Mouse (Mus musculus) brain, adult 2 months (tissue): ENCODE measurements around the gene Rundc3b.

ENCODE experiments used
- DNase-seq: peaks from one replicate; pipeline ENCODE4 v3.0.0; 2011; ENCODE audit warnings: low read depth, low spot score

Rundc3b gene

DNA sequence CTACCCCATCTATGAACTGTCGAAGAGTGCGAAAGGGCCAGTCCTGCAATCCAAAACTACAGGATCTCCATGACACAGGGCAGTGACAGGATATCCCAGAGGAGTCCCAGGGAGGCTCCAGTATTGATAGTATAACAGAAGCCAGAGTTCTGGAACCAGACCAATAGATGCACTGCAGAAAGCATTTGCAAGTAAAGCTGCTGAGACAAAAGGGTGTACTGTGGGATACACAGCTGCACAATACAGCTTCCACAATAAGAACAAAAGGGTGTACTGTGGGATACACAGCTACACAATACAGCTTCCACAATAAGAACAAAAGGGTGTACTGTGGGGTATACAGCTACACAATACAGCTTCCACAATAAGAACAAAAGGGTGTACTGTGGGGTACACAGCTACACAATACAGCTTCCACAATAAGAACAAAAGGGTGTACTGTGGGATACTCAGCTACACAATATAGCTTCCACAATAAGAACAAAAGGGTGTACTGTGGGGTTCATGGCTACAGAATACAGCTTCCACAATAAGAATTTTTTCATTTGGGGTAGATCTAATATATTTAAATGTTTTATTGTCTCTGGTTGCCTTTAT lies 134.0 kb downstream of the Rundc3b start:
- DNase-seq: peak; percentile 12

DNA sequence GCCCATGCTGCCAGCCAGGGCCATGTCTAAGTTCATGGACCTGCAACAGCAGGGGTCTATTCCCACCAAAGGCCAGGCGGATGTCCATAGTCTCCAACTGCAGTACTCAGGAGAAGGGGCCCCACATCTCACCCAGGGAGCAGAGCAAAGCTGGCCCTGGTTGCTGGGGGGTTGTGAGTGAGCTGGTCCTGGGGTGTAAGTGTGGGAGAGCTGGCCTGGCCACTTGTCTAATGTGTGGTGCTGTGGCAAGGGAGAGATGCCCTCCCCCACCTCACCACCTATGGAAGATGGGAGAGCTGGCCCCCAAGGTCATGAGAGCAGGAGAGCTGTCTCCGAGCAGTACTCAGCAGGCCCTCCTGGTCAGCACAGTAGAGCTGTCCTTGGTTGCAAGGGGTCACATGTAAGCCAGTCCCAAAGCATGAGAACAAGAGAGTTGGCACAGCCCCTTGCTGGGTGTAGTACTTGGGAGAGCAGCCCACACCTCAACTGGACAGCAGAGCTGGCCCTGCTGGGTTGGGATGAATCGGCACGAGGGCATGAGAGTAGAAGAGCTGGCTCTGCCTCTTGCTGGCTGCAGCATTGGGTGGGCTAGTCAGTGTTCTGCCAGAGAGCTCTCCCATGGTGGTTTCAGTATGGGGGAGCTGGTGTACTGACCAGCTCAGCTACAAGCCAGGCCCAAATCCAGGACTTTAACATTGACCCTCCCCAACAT lies 134.6 kb downstream of the Rundc3b start:
- no peak for DNase-seq

DNA sequence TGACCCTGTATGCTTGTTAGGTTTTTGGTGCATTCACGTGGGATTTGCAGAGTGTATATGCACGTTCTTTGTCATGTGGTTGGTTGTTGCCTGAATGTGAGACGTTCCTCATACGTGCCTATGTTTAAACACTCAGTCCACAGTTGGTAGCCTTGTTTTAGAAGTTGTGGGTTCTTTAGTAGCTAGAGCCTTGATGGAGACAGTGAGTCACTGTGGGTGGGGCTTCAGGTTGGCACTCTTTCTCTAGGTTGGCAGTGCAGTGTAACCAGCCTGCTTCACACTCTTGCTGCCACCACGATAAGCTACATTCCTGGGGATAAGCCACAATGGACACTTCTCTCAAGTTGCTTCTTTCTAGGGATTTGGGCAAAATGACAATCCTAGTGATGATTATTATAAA lies 166.2 kb downstream of the Rundc3b start:
- DNase-seq: peak; percentile 14

DNA sequence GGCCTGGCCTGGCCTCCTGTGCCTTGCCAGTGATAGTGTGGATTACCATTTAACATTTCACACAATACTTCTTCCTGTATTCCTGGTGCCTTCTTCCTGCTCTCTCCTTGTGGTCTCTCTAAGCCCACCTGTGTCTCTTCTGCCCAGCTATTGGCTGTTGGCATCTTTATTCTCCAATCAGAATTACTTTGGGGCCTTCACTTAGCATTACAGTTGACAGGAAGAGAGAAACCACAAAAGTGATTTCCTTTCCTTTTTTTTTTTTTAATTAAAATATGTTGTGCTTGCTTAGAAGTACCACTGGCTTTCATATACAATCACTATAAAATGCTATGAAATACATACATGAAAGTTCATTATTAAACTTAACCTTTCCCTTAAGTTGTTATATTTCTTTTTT lies 167.2 kb downstream of the Rundc3b start:
- no peak for DNase-seq
